Mouse (Mus musculus): ENCODE results near the gene Fam104a.

Fam104a gene

GRCm38 (mm10) chr11:113638680-113639079 lies 45.3 kb downstream of the Fam104a start:
- no peak for DNase-seq (ENCODE audit: inconsistent age in 2 of 2, low spot score in 1 of 2)

- DNase-seq (ENCODE audit: inconsistent age in 2 of 2, low spot score in 1 of 2), result no peak
Observed at GRCm38 (mm10) chr11:113634699-113635121, 49.2 kb downstream of the Fam104a start.

- DNase-seq (ENCODE audit: inconsistent age in 2 of 2, low spot score in 1 of 2), result peak in 1 of 2 experiments; percentile 45
Observed at GRCm38 (mm10) chr11:113633398-113633797, 50.6 kb downstream of the Fam104a start.

- no peak for DNase-seq (ENCODE audit: inconsistent age in 2 of 2, low spot score in 1 of 2)
Observed at GRCm38 (mm10) chr11:113632303-113632702, 51.7 kb downstream of the Fam104a start.

GRCm38 (mm10) chr11:113631862-113632261 lies 52.1 kb downstream of the Fam104a start:
- no peak for DNase-seq (ENCODE audit: inconsistent age in 2 of 2, low spot score in 1 of 2)

GRCm38 (mm10) chr11:113631302-113631701 lies 52.7 kb downstream of the Fam104a start:
- DNase-seq (ENCODE audit: inconsistent age in 2 of 2, low spot score in 1 of 2), result no peak

GRCm38 (mm10) chr11:113630642-113631041 lies 53.3 kb downstream of the Fam104a start:
- peak in 1 of 2 experiments; percentile 67 for DNase-seq (ENCODE audit: inconsistent age in 2 of 2, low spot score in 1 of 2)

- peak in 1 of 2 experiments; percentile 61 for DNase-seq (ENCODE audit: inconsistent age in 2 of 2, low spot score in 1 of 2)
Observed at GRCm38 (mm10) chr11:113627785-113628184, 56.2 kb downstream of the Fam104a start.

- no peak for DNase-seq (ENCODE audit: inconsistent age in 2 of 2, low spot score in 1 of 2)
Observed at GRCm38 (mm10) chr11:113625437-113625836, 58.5 kb downstream of the Fam104a start.

GRCm38 (mm10) chr11:113622028-113622427 lies 61.9 kb downstream of the Fam104a start:
- DNase-seq (ENCODE audit: inconsistent age in 2 of 2, low spot score in 1 of 2), result no peak

- DNase-seq (ENCODE audit: inconsistent age in 2 of 2, low spot score in 1 of 2), result no peak
Observed at GRCm38 (mm10) chr11:113621001-113621400, 63.0 kb downstream of the Fam104a start.

- DNase-seq (ENCODE audit: inconsistent age in 2 of 2, low spot score in 1 of 2), result no peak
Observed at GRCm38 (mm10) chr11:113619420-113620080, 64.4 kb downstream of the Fam104a start.

- DNase-seq (ENCODE audit: inconsistent age in 2 of 2, low spot score in 1 of 2), result peak; percentile 86 to 92
Observed at GRCm38 (mm10) chr11:113618672-113619419, 65.1 kb downstream of the Fam104a start, which contains the start of gene Sstr2. TSS of gene Sstr2 (plus strand) at chr11:113619342.

GRCm38 (mm10) chr11:113618303-113618671 lies 65.7 kb downstream of the Fam104a start:
- no peak for DNase-seq (ENCODE audit: inconsistent age in 2 of 2, low spot score in 1 of 2)

- peak; percentile 69 to 87 for DNase-seq (ENCODE audit: inconsistent age in 2 of 2, low spot score in 1 of 2)
Observed at GRCm38 (mm10) chr11:113617132-113617911, 66.6 kb downstream of the Fam104a start.

- no peak for DNase-seq (ENCODE audit: inconsistent age in 2 of 2, low spot score in 1 of 2)
Observed at GRCm38 (mm10) chr11:113614476-113614875, 69.5 kb downstream of the Fam104a start.

- DNase-seq (ENCODE audit: inconsistent age in 2 of 2, low spot score in 1 of 2), result peak; percentile 78 to 88
Observed at GRCm38 (mm10) chr11:113611664-113612611, 72.0 kb downstream of the Fam104a start.
